Mouse (Mus musculus): Measurements from ENCODE around the gene Fndc8.
A peak's percentile ranks its signal among the peaks of the same experiment; 100 is the strongest.

Gene Fndc8

GRCm38 (mm10) chr11:82891936-82892335 lies at the start of gene Fndc8:
Fndc8 (plus strand) TSS chr11:82892124.
- DNase-seq (ENCODE audit: low spot score in 2 of 2): no peak

GRCm38 (mm10) chr11:82844771-82845414 lies 47.0 kb upstream of the Fndc8 start:
- DNase-seq (ENCODE audit: low spot score in 2 of 2): no peak

- peak; percentile 28 to 30 for DNase-seq (ENCODE audit: low spot score in 2 of 2)
Measured at GRCm38 (mm10) chr11:82845415-82846078, 46.4 kb upstream of the Fndc8 start.

GRCm38 (mm10) chr11:82846079-82846436 lies 45.9 kb upstream of the Fndc8 start:
- DNase-seq (ENCODE audit: low spot score in 2 of 2): no peak

GRCm38 (mm10) chr11:82846938-82847337 lies 45.0 kb upstream of the Fndc8 start:
- no peak for DNase-seq (ENCODE audit: low spot score in 2 of 2)

- no peak for DNase-seq (ENCODE audit: low spot score in 2 of 2)
Measured at GRCm38 (mm10) chr11:82847571-82848000, 44.3 kb upstream of the Fndc8 start.

- DNase-seq (ENCODE audit: low spot score in 2 of 2): no peak
Measured at GRCm38 (mm10) chr11:82850259-82850658, 41.7 kb upstream of the Fndc8 start.

GRCm38 (mm10) chr11:82852115-82852514 lies 39.8 kb upstream of the Fndc8 start:
- no peak for DNase-seq (ENCODE audit: low spot score in 2 of 2)

GRCm38 (mm10) chr11:82852540-82852939 lies 39.4 kb upstream of the Fndc8 start:
- no peak for DNase-seq (ENCODE audit: low spot score in 2 of 2)

GRCm38 (mm10) chr11:82852958-82853357 lies 39.0 kb upstream of the Fndc8 start:
- DNase-seq (ENCODE audit: low spot score in 2 of 2): no peak

- DNase-seq (ENCODE audit: low spot score in 2 of 2): no peak
Measured at GRCm38 (mm10) chr11:82854111-82854510, 37.8 kb upstream of the Fndc8 start.

- DNase-seq (ENCODE audit: low spot score in 2 of 2): no peak
Measured at GRCm38 (mm10) chr11:82855327-82855973, 36.5 kb upstream of the Fndc8 start.

- no peak for DNase-seq (ENCODE audit: low spot score in 2 of 2)
Measured at GRCm38 (mm10) chr11:82856032-82856431, 35.9 kb upstream of the Fndc8 start.

- no peak for DNase-seq (ENCODE audit: low spot score in 2 of 2)
Measured at GRCm38 (mm10) chr11:82857307-82857848, 34.5 kb upstream of the Fndc8 start.

GRCm38 (mm10) chr11:82860759-82861158 lies 31.2 kb upstream of the Fndc8 start:
- no peak for DNase-seq (ENCODE audit: low spot score in 2 of 2)

GRCm38 (mm10) chr11:82861558-82861957 lies 30.4 kb upstream of the Fndc8 start:
- DNase-seq (ENCODE audit: low spot score in 2 of 2): no peak

GRCm38 (mm10) chr11:82862638-82863037 lies 29.3 kb upstream of the Fndc8 start:
- DNase-seq (ENCODE audit: low spot score in 2 of 2): no peak

GRCm38 (mm10) chr11:82863059-82863458 lies 28.9 kb upstream of the Fndc8 start:
- DNase-seq (ENCODE audit: low spot score in 2 of 2): no peak

- no peak for DNase-seq (ENCODE audit: low spot score in 2 of 2)
Measured at GRCm38 (mm10) chr11:82863488-82863931, 28.4 kb upstream of the Fndc8 start.

- no peak for DNase-seq (ENCODE audit: low spot score in 2 of 2)
Measured at GRCm38 (mm10) chr11:82865957-82866356, 26.0 kb upstream of the Fndc8 start.

- DNase-seq (ENCODE audit: low spot score in 2 of 2): no peak
Measured at GRCm38 (mm10) chr11:82866850-82867564, 24.9 kb upstream of the Fndc8 start.

- no peak for DNase-seq (ENCODE audit: low spot score in 2 of 2)
Measured at GRCm38 (mm10) chr11:82867956-82868355, 24.0 kb upstream of the Fndc8 start.
